In the genomic region with DNA sequence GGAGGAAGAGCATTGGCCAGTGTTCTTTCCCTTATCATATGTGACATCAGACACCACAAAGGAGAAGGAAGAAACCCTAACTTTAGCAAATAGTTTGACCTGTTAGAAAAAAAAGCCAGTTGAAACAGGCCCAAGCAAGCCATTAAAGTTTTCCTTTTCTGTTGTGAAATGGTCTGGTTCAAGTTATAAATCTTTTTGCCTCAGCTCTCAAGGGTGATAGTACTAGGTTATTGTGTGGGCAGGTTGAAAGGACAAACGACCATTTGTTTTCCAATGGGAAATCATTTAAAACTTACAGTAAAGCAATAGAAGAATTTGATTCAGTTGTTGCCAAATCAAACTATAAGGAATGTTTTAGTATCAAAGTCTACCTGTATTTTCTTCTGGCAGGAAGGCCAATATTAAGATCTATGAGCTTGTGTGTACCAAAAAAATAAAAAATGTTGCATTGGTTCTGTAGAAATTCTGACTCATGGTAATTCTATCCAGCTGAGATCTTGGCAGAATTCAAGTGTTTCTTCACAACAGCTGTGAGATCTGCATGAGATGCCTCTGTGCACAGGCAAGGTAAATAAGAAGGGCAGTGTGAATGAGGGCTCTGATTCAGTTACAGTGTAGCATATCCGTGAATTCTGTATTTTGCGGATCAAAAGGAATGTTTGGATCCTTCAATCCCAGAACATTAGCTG, we compare ENCODE assay signal across 27 mouse cellular contexts.
A peak's percentile ranks its signal among the peaks of the same experiment; 100 is the strongest.
DNase-seq lines count a peak whose midpoint lies in the region; ATAC-seq and TF ChIP-seq lines count a peak whose summit lies in the region.
"Had no signal": no experiment of that assay in that cellular context is flagged by ENCODE, and none has a peak within 500 bp of the region (broad histone marks: within the 10 kb centered on the region; RNA-seq: fewer than 3 reads in every experiment).

No protein-coding gene starts in this region.

- H3K4me3 ChIP-seq in embryonic facial prominence, embryonic 13.5 days = no peak overlapping the region
- H3K4me3 ChIP-seq in embryonic facial prominence, embryonic 10.5 days = no peak overlapping the region
- H3K4me3 ChIP-seq in embryonic facial prominence, embryonic 14.5 days (ENCODE audit: low read depth, low read length) = no peak overlapping the region
- H3K4me3 ChIP-seq in limb, embryonic 14.5 days (replicated peaks; ENCODE audit: low read length) = no peak overlapping the region
- H3K4me3 ChIP-seq: embryonic facial prominence, embryonic 12.5 days; forebrain, embryonic 15.5 days; hindbrain, embryonic 13.5 days; midbrain, embryonic 10.5 days; myocyte; neural tube, embryonic 12.5 days had no signal

- no peak for DNase-seq in embryonic facial prominence, embryonic 10.5 days (ENCODE audit: low spot score)
- DNase-seq in layer of hippocampus, adult 9-11 months = peak; percentile 3
- no peak for DNase-seq in layer of hippocampus, postnatal 14 days (ENCODE audit: low spot score in 2 of 2)
- peak; percentile 65 for DNase-seq in embryonic facial prominence, embryonic 14.5 days (ENCODE audit: low spot score)
- DNase-seq in limb, embryonic 14.5 days (ENCODE audit: low spot score) = peak; percentile 44
- no peak for DNase-seq in thymus, postnatal 0 days (ENCODE audit: low spot score)
- DNase-seq: adrenal gland, postnatal 36 days; cerebellum, adult 2 months; cerebellum, postnatal 25 days; gastrocnemius, postnatal 36 days; heart, adult 18-20 months; heart, postnatal 4 days; kidney, adult 11 months; kidney, postnatal 25 days; liver; lung, adult 2 months had no signal

- H3K9me3 ChIP-seq in embryonic facial prominence, embryonic 13.5 days = no peaks in the 10 kb centered on the region
- H3K9me3 ChIP-seq in embryonic facial prominence, embryonic 10.5 days = no peaks in the 10 kb centered on the region; the same call in 1 of the 2 replicates
- 0 out of 2 replicates have a peak, but pooled peaks cover 3% of the 10 kb centered on the region for H3K9me3 ChIP-seq in embryonic facial prominence, embryonic 14.5 days (ENCODE audit: control insufficient read depth, low read length)
- no peaks in the 10 kb centered on the region for H3K9me3 ChIP-seq in limb, embryonic 14.5 days (ENCODE audit: control insufficient read depth, low read length)
- H3K9me3 ChIP-seq: embryonic facial prominence, embryonic 12.5 days; forebrain, embryonic 15.5 days; hindbrain, embryonic 13.5 days; midbrain, embryonic 10.5 days; neural tube, embryonic 12.5 days had no signal

- no peaks in the 10 kb centered on the region for H3K36me3 ChIP-seq in embryonic facial prominence, embryonic 13.5 days
- no peaks in the 10 kb centered on the region for H3K36me3 ChIP-seq in embryonic facial prominence, embryonic 10.5 days (replicated peaks)
- H3K36me3 ChIP-seq in embryonic facial prominence, embryonic 14.5 days (ENCODE audit: control insufficient read depth, insufficient read depth, low read length) = no peaks in the 10 kb centered on the region
- no peaks in the 10 kb centered on the region for H3K36me3 ChIP-seq in limb, embryonic 14.5 days (ENCODE audit: control insufficient read depth, insufficient read depth, low read length)
- H3K36me3 ChIP-seq: embryonic facial prominence, embryonic 12.5 days; forebrain, embryonic 15.5 days; hindbrain, embryonic 13.5 days; midbrain, embryonic 10.5 days; neural tube, embryonic 12.5 days had no signal

- no peak overlapping the region for H3K9ac ChIP-seq in embryonic facial prominence, embryonic 13.5 days
- H3K9ac ChIP-seq in embryonic facial prominence, embryonic 14.5 days (ENCODE audit: low read depth, low read length) = no peak overlapping the region
- H3K9ac ChIP-seq in limb, embryonic 14.5 days (ENCODE audit: low read depth, low read length, severe bottlenecking) = no peak overlapping the region
- H3K9ac ChIP-seq: embryonic facial prominence, embryonic 12.5 days; forebrain, embryonic 15.5 days; hindbrain, embryonic 13.5 days; liver, embryonic 14.5 days; neural tube, embryonic 12.5 days had no signal

- TF ChIP-seq POLR2A in limb, embryonic 14.5 days (IDR thresholded peaks at IDR 0.05; ENCODE audit: borderline replicate concordance, extremely low read depth, insufficient read depth, insufficient read length) = no peak

- no peaks in the 10 kb centered on the region for H3K4me1 ChIP-seq in embryonic facial prominence, embryonic 13.5 days
- no peaks in the 10 kb centered on the region for H3K4me1 ChIP-seq in embryonic facial prominence, embryonic 10.5 days
- H3K4me1 ChIP-seq in embryonic facial prominence, embryonic 14.5 days (ENCODE audit: control insufficient read depth, insufficient read depth, low read length) = no peaks in the 10 kb centered on the region
- 0 out of 2 replicates have a peak, but pooled peaks cover 3% of the 10 kb centered on the region for H3K4me1 ChIP-seq in limb, embryonic 14.5 days (ENCODE audit: control insufficient read depth, insufficient read depth, low read length)
- H3K4me1 ChIP-seq: embryonic facial prominence, embryonic 12.5 days; forebrain, embryonic 15.5 days; hindbrain, embryonic 13.5 days; midbrain, embryonic 10.5 days; neural tube, embryonic 12.5 days had no signal

- WGBS in embryonic facial prominence, embryonic 13.5 days = 74% methylated on average over 3 of the region's 3 CpGs
- 85% methylated on average over 3 of the region's 3 CpGs for WGBS in embryonic facial prominence, embryonic 10.5 days
- WGBS in embryonic facial prominence, embryonic 14.5 days = 64% methylated on average over 3 of the region's 3 CpGs
- 59% methylated on average over 3 of the region's 3 CpGs for WGBS in limb, embryonic 14.5 days

- no peak overlapping the region for H3K4me2 ChIP-seq in embryonic facial prominence, embryonic 13.5 days
- no peak overlapping the region for H3K4me2 ChIP-seq in embryonic facial prominence, embryonic 14.5 days (ENCODE audit: low read depth, low read length)
- no peak overlapping the region for H3K4me2 ChIP-seq in limb, embryonic 14.5 days (replicated peaks; ENCODE audit: low read depth, low read length, severe bottlenecking)
- H3K4me2 ChIP-seq: embryonic facial prominence, embryonic 12.5 days; forebrain, embryonic 15.5 days; heart, embryonic 11.5 days; hindbrain, embryonic 13.5 days; neural tube, embryonic 12.5 days had no signal

- 0 out of 2 replicates have a peak overlapping the region, but pooled peaks have one; percentile 39 for H3K27ac ChIP-seq in embryonic facial prominence, embryonic 13.5 days
- no peak overlapping the region for H3K27ac ChIP-seq in embryonic facial prominence, embryonic 10.5 days (replicated peaks)
- no peak overlapping the region for H3K27ac ChIP-seq in embryonic facial prominence, embryonic 14.5 days (replicated peaks; ENCODE audit: low read depth, low read length)
- no peak overlapping the region for H3K27ac ChIP-seq in limb, embryonic 14.5 days (replicated peaks; ENCODE audit: low read depth, low read length)
- H3K27ac ChIP-seq: embryonic facial prominence, embryonic 12.5 days; forebrain, embryonic 15.5 days; hindbrain, embryonic 13.5 days; liver, embryonic 14.5 days; midbrain, embryonic 10.5 days; neural tube, embryonic 12.5 days had no signal

- no peaks in the 10 kb centered on the region for H3K27me3 ChIP-seq in embryonic facial prominence, embryonic 13.5 days
- H3K27me3 ChIP-seq in embryonic facial prominence, embryonic 10.5 days (replicated peaks; ENCODE audit: low read depth, poor library complexity, severe bottlenecking) = no peaks in the 10 kb centered on the region
- H3K27me3 ChIP-seq in embryonic facial prominence, embryonic 14.5 days (replicated peaks; ENCODE audit: control insufficient read depth, insufficient read depth, low read length) = no peaks in the 10 kb centered on the region
- no peaks in the 10 kb centered on the region for H3K27me3 ChIP-seq in limb, embryonic 14.5 days (ENCODE audit: control insufficient read depth, insufficient read depth, low read length)
- H3K27me3 ChIP-seq: embryonic facial prominence, embryonic 12.5 days; forebrain, embryonic 15.5 days; hindbrain, embryonic 13.5 days; neural tube, embryonic 12.5 days had no signal

- ATAC-seq in embryonic facial prominence, embryonic 13.5 days (ENCODE audit: insufficient number of reproducible peaks, insufficient read depth, low FRiP score, low TSS enrichment, low read depth) = no peak
- no peak; the same call in 1 of the 2 replicates for ATAC-seq in embryonic facial prominence, embryonic 14.5 days (ENCODE audit: low read depth)
- ATAC-seq in limb, embryonic 14.5 days (ENCODE audit: low FRiP score, low read depth) = no peak
- ATAC-seq: forebrain, embryonic 15.5 days; inflammation-experienced regulatory T-cells, adult 6 months; midbrain, embryonic 16.5 days had no signal

Comparison
In these comparisons a context has a peak if more than half of its experiments do, and no peak if none do; other contexts are left out.
1. DNase-seq: peak in layer of hippocampus, adult 9-11 months (single experiment), embryonic facial prominence, embryonic 14.5 days (single experiment) and limb, embryonic 14.5 days (single experiment); none in embryonic facial prominence, embryonic 10.5 days (single experiment), layer of hippocampus, postnatal 14 days (0 of 2) and thymus, postnatal 0 days (single experiment).